Mouse (Mus musculus) intestine, postnatal 0 days (tissue): ENCODE data around the gene Cyp3a11. TPM values are rescaled to one million over a fixed set of nuclear protein-coding genes. Genes with fewer than 3 reads are reported as not detected.
"Not testable (repeated sequence)": the region's sequence is repeated elsewhere in the genome, so short reads cannot be mapped to it uniquely, and the experiment has no call there.

Experiments
- ATAC-seq: fragments of 200-750 bp; cut with Nextera tagmentation; 2 replicates; pipeline ENCODE4 v1.8.0; 2017; ENCODE audit warnings: mild to moderate bottlenecking, moderate TSS enrichment, moderate library complexity
- H3K27ac ChIP-seq: fragments of 300-500 bp; sonication (generic); 2 replicates; pipeline ENCODE4 v1.5.1; 2014; ENCODE audit warnings: mild to moderate bottlenecking, low read depth, low read length, moderate library complexity
- H3K27me3 ChIP-seq: fragments of 300-500 bp; sonication (generic); replicated peaks from 2 replicates; pipeline ENCODE4 v1.6.1; 2014; ENCODE audit warnings: low read length, mixed read lengths; ENCODE audit not compliant: control insufficient read depth, insufficient read depth
- H3K36me3 ChIP-seq: fragments of 300-500 bp; sonication (generic); 2 replicates; pipeline ENCODE4 v1.6.1; 2014; ENCODE audit warnings: mild to moderate bottlenecking, moderate library complexity; ENCODE audit not compliant: control insufficient read depth, insufficient read depth
- H3K4me1 ChIP-seq: fragments of 300-500 bp; sonication (generic); replicated peaks from 2 replicates; pipeline ENCODE4 v1.6.1; 2014; ENCODE audit warnings: antibody characterized with exemption, low read length, mixed read lengths; ENCODE audit not compliant: control insufficient read depth, insufficient read depth
- H3K4me2 ChIP-seq: fragments of 300-500 bp; sonication (generic); replicated peaks from 2 replicates; pipeline ENCODE4 v1.6.1; 2014; ENCODE audit warnings: low read depth, mild to moderate bottlenecking, moderate library complexity
- H3K4me3 ChIP-seq: fragments of 300-500 bp; sonication (generic); 2 replicates; pipeline ENCODE4 v1.5.1; 2014; ENCODE audit warnings: low read depth, low read length
- H3K9ac ChIP-seq: fragments of 300-500 bp; sonication (generic); 2 replicates; pipeline ENCODE4 v1.6.1; 2014; ENCODE audit warnings: mild to moderate bottlenecking, low read depth, low read length
- H3K9me3 ChIP-seq: fragments of 300-500 bp; sonication (generic); 2 replicates; pipeline ENCODE4 v1.6.1; 2016; ENCODE audit warnings: mixed run types; ENCODE audit not compliant: control insufficient read depth
- CTCF ChIP-seq: sonication (generic); IDR thresholded peaks from 2 replicates; pipeline ENCODE4 v1.5.1; 2016; ENCODE audit warnings: low read depth, mild to moderate bottlenecking, control low read depth, antibody characterized with exemption, moderate library complexity
- WGBS: fragments of 180-500 bp; shearing (Covaris S2); extraction: QIAGEN DNeasy Blood & Tissue Kit; methylation state at CpG from one replicate; pipeline ENCODE4 v1.1.7; 2014; 5-methylcytosine and 5-hydroxymethylcytosine counted together
- polyA plus RNA-seq: library from polyadenylated mRNA; unstranded; fragments of >200 nt; fragmentation: Nextera tagmentation; extraction: Ambion mirVana; gene quantifications from 2 replicates; pipeline ENCODE4 v1.2.1, GENCODE M21; 2015

Cyp3a11 gene
- polyA plus RNA-seq, 1 experiment from 2014 or later, result 0.26 TPM

DNA sequence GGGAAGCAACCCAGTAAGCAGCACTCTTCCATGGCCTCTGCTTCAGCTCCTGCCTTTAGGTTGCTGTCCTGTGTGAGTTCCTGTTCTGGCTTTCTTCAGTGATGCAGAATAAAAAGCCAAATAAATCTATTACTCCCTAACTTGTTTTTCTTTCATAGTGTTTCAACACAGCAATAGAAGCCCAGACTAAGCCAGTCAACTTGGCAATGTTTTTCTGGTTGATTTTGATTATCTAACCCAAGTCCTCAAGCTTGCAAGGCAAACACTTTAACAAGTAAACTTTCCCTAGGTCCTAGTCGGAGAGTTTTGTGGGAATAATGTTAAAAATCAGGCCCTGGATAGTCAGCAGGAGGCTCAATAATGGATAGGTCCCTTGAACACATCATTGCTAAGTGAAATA lies 17.5 kb upstream of the Cyp3a11 start:
- no peak overlapping the region for H3K4me2 ChIP-seq
- no peak for TF ChIP-seq CTCF
- no peak overlapping the region for H3K27ac ChIP-seq
- 60% methylated on average over 1 of the region's 1 CpGs for WGBS
- H3K9ac ChIP-seq, result no peak overlapping the region
- H3K9me3 ChIP-seq, result 0 out of 2 replicates have a peak, but pooled peaks cover 6% of the 10 kb centered on the region
- no peak for ATAC-seq
- H3K4me3 ChIP-seq, result no peak overlapping the region
- no peaks in the 10 kb centered on the region for H3K27me3 ChIP-seq
- H3K36me3 ChIP-seq, result no peaks in the 10 kb centered on the region
- H3K4me1 ChIP-seq, result no peaks in the 10 kb centered on the region

DNA sequence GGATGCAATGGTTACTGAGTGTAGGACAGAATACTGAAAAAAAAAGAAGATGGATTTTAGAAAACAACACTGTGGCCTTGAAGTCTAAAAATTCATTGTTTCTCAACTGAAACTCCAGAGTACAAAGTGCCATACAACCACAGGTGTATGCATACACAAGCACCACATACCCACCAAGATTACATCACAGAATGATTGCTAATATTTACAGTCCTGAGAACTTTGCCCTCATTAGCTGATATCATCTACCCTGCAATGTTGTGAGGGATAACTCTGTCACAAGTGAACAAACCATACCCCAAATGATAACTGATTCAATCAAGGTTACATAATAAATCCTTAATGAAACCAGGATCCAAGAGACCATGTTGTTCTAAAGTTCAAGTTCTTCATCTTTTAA lies 1.4 kb upstream of the Cyp3a11 start:
- Histone ChIP-seq H3K4me3 (no peak overlapping the region), H3K27me3 (no peaks in the 10 kb centered on the region), H3K36me3 (no peaks in the 10 kb centered on the region), H3K27ac (no peak overlapping the region), H3K9ac (no peak overlapping the region), H3K4me1 (no peaks in the 10 kb centered on the region), H3K4me2 (no peak overlapping the region), H3K9me3 (peaks cover 6% of the 10 kb centered on the region; the same call in 1 of the 2 replicates)
- no peak for ATAC-seq
- TF ChIP-seq CTCF, result no peak

DNA sequence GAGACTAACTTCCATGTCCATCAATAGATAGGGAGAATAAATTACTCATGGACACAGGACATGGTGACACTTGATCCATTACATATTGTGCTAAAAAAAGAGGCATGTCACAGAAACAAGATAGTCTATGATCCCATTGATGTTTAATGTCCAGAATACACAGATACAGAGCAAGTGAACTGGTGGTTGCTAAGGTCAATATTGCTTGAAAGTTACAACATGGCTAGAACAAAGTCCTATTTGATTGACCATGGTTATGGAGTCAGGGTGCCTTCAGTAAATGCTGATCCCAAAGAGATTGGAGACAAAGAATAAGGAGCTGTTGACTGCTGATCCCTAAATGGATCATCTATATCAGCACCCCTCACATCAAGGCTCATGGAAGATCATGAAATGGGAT lies 12.3 kb downstream of the Cyp3a11 start:
- H3K9me3 ChIP-seq, H3K27me3 ChIP-seq: not testable (repeated sequence)

DNA sequence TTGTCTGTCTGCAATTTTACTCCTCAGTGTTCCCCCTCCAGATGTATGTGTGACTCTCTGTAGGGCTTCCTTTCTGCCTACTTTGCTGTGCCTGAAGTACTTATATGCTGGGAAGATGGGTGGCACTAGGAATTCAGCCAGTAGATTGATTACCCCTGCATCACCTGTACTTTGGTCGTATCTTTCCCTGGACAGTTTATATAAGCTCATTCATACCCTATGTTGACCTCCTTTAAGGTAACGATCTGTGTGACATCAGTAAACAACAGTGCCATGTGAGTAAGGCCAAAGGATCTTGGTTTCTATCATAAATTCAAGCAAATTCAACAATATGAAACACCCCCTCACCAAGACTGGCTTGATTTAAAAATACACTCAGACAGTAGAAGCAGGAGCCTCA lies 74.0 kb downstream of the Cyp3a11 start, which contains the start of gene Cyp3a44:
Gene Cyp3a44 (minus strand): TSS at position 79 of the 400 bp plus-strand sequence.
- ATAC-seq, H3K36me3 ChIP-seq, H3K4me1 ChIP-seq, H3K9me3 ChIP-seq, H3K4me3 ChIP-seq, H3K27ac ChIP-seq, H3K9ac ChIP-seq, H3K4me2 ChIP-seq, H3K27me3 ChIP-seq: not testable (repeated sequence)
- WGBS, result 68% methylated on average over 2 of the region's 2 CpGs

More for the DNA sequence above, 12.3 kb downstream of the Cyp3a11 start:
- not testable (repeated sequence) for H3K4me3 ChIP-seq, H3K27ac ChIP-seq, ATAC-seq, H3K4me2 ChIP-seq, H3K4me1 ChIP-seq, H3K9ac ChIP-seq, H3K36me3 ChIP-seq

Other genes with a start within 250 kb of the Cyp3a11 start
- gene Cyp3a41a, start 159.8 kb downstream of the Cyp3a11 start, polyA plus RNA-seq, result not detected in 2 replicates
- not detected in 2 replicates for gene Cyp3a44, start 74.1 kb downstream of the Cyp3a11 start, polyA plus RNA-seq
- 0.96 and 1.1 TPM in 2 replicates for gene Cyp3a25, start 129.7 kb upstream of the Cyp3a11 start, polyA plus RNA-seq
- gene Cyp3a59, start 199.3 kb upstream of the Cyp3a11 start, polyA plus RNA-seq, result not detected in 2 replicates